Mouse (Mus musculus) stomach, embryonic 14.5 days (tissue): ENCODE measurements around the gene Cenpx. TPM values are rescaled to one million over a fixed set of nuclear protein-coding genes. Genes with fewer than 3 reads are reported as not detected.

Experiments
- ATAC-seq: fragments of 200-750 bp; cut with Nextera tagmentation; 2 replicates; pipeline ENCODE4 v1.8.0; 2017; ENCODE audit warnings: low read depth, moderate TSS enrichment; ENCODE audit not compliant: insufficient number of reproducible peaks, insufficient read depth, low FRiP score
- H3K27ac ChIP-seq: fragments of 300-500 bp; sonication (generic); 2 replicates; pipeline ENCODE4 v1.5.1; 2014; ENCODE audit warnings: mild to moderate bottlenecking, low read length, moderate library complexity, mixed read lengths
- H3K27me3 ChIP-seq: fragments of 300-500 bp; sonication (generic); 2 replicates; pipeline ENCODE4 v1.6.1; 2014; ENCODE audit warnings: low read length, control low read depth, mixed read lengths; ENCODE audit not compliant: control insufficient read depth, insufficient read depth
- H3K36me3 ChIP-seq: fragments of 300-500 bp; sonication (generic); 2 replicates; pipeline ENCODE4 v1.6.1; 2014; ENCODE audit warnings: mild to moderate bottlenecking, control low read depth, low read length, moderate library complexity, mixed read lengths; ENCODE audit not compliant: control insufficient read depth, insufficient read depth
- H3K4me1 ChIP-seq: fragments of 300-500 bp; sonication (generic); 2 replicates; pipeline ENCODE4 v1.6.1; 2014; ENCODE audit warnings: low read length, control low read depth, mixed read lengths; ENCODE audit not compliant: control insufficient read depth, insufficient read depth
- H3K4me2 ChIP-seq: fragments of 300-500 bp; sonication (generic); replicated peaks from 2 replicates; pipeline ENCODE4 v1.6.1; 2014; ENCODE audit warnings: low read depth, low read length, control low read depth
- H3K4me3 ChIP-seq: fragments of 300-500 bp; sonication (generic); 2 replicates; pipeline ENCODE4 v1.5.1; 2014; ENCODE audit warnings: low read depth, low read length, control low read depth
- H3K9ac ChIP-seq: fragments of 300-500 bp; sonication (generic); replicated peaks from 2 replicates; pipeline ENCODE4 v1.6.1; 2014; ENCODE audit warnings: low read depth, mild to moderate bottlenecking, control low read depth, low read length, moderate library complexity, mixed read lengths
- H3K9me3 ChIP-seq: fragments of 300-500 bp; sonication (generic); 2 replicates; pipeline ENCODE4 v1.6.1; 2016; ENCODE audit warnings: low read depth, low read length, control low read depth; ENCODE audit not compliant: control insufficient read depth
- WGBS: fragments of 180-500 bp; shearing (Covaris S2); extraction: QIAGEN DNeasy Blood & Tissue Kit; methylation state at CpG from one replicate; pipeline ENCODE4 v1.1.7; 2014; 5-methylcytosine and 5-hydroxymethylcytosine counted together
- polyA plus RNA-seq: library from polyadenylated mRNA; unstranded; fragments of >200 nt; fragmentation: Nextera tagmentation; extraction: Ambion mirVana; gene quantifications from 2 replicates; pipeline ENCODE4 v1.2.1, GENCODE M21; 2014

Cenpx gene
- polyA plus RNA-seq, 1 experiment from 2014 or later, result 165 TPM

GRCm38 (mm10) chr11:120695641-120696040, 17.9 kb downstream of the Cenpx start:
- H3K9ac ChIP-seq, result no peak overlapping the region
- H3K27me3 ChIP-seq, result no peaks in the 10 kb centered on the region
- H3K4me3 ChIP-seq, result no peak overlapping the region
- H3K27ac ChIP-seq, result peak overlapping the region; percentile 73; the same call in 1 of the 2 replicates
- no peaks in the 10 kb centered on the region for H3K9me3 ChIP-seq
- peaks cover 4% of the 10 kb centered on the region; the same call in 1 of the 2 replicates for H3K36me3 ChIP-seq
- H3K4me2 ChIP-seq, result no peak overlapping the region
- 30% methylated on average over 12 of the region's 12 CpGs for WGBS
- peak; percentile 60; the same call in 1 of the 2 replicates for ATAC-seq
- H3K4me1 ChIP-seq, result peaks cover 3% of the 10 kb centered on the region; the same call in 1 of the 2 replicates

- H3K27me3 ChIP-seq, result no peaks in the 10 kb centered on the region
- H3K4me3 ChIP-seq, result no peak overlapping the region
- ATAC-seq, result peak; percentile 70; the same call in 1 of the 2 replicates
- H3K4me2 ChIP-seq, result no peak overlapping the region
- H3K36me3 ChIP-seq, result peaks cover 4% of the 10 kb centered on the region; the same call in 1 of the 2 replicates
- no peak overlapping the region for H3K9ac ChIP-seq
- H3K4me1 ChIP-seq, result peaks cover 3% of the 10 kb centered on the region; the same call in 1 of the 2 replicates
- H3K9me3 ChIP-seq, result no peaks in the 10 kb centered on the region
- 9% methylated on average over 4 of the region's 4 CpGs for WGBS
- peak overlapping the region; percentile 53; the same call in 1 of the 2 replicates for H3K27ac ChIP-seq
Observed at GRCm38 (mm10) chr11:120695184-120695583, 18.4 kb downstream of the Cenpx start.

- no peak for ATAC-seq
- Histone ChIP-seq H3K9ac (no peak overlapping the region), H3K27me3 (no peaks in the 10 kb centered on the region), H3K27ac (no peak overlapping the region), H3K4me3 (no peak overlapping the region), H3K9me3 (no peaks in the 10 kb centered on the region), H3K4me2 (no peak overlapping the region), H3K36me3 (peaks cover 10% of the 10 kb centered on the region), H3K4me1 (peaks cover 3% of the 10 kb centered on the region; the same call in 1 of the 2 replicates)
- 73% methylated on average over 3 of the region's 3 CpGs for WGBS
Observed at GRCm38 (mm10) chr11:120693461-120693860, 20.1 kb downstream of the Cenpx start.

- Histone ChIP-seq H3K4me1 (peaks cover 3% of the 10 kb centered on the region; the same call in 1 of the 2 replicates), H3K4me3 (no peak overlapping the region), H3K9ac (no peak overlapping the region), H3K4me2 (no peak overlapping the region), H3K36me3 (peaks cover 11% of the 10 kb centered on the region), H3K9me3 (no peaks in the 10 kb centered on the region), H3K27ac (no peak overlapping the region), H3K27me3 (no peaks in the 10 kb centered on the region)
- 89% methylated on average over 4 of the region's 4 CpGs for WGBS
- ATAC-seq, result no peak
Observed at GRCm38 (mm10) chr11:120692471-120693011, 21.0 kb downstream of the Cenpx start.

GRCm38 (mm10) chr11:120689365-120689764, 24.2 kb downstream of the Cenpx start:
- 0 out of 2 replicates have a peak, but pooled peaks cover 4% of the 10 kb centered on the region for H3K4me1 ChIP-seq
- no peak overlapping the region for H3K27ac ChIP-seq
- no peak overlapping the region for H3K4me3 ChIP-seq
- H3K4me2 ChIP-seq, result no peak overlapping the region
- no peak overlapping the region for H3K9ac ChIP-seq
- no peaks in the 10 kb centered on the region for H3K9me3 ChIP-seq
- H3K27me3 ChIP-seq, result no peaks in the 10 kb centered on the region
- 89% methylated on average over 3 of the region's 3 CpGs for WGBS
- H3K36me3 ChIP-seq, result peaks cover 11% of the 10 kb centered on the region
- no peak for ATAC-seq

- ATAC-seq, result peak; percentile 65
- Histone ChIP-seq H3K9ac (no peak overlapping the region), H3K4me2 (no peak overlapping the region)
Observed at GRCm38 (mm10) chr11:120686650-120687272, 26.8 kb downstream of the Cenpx start.

DNA sequence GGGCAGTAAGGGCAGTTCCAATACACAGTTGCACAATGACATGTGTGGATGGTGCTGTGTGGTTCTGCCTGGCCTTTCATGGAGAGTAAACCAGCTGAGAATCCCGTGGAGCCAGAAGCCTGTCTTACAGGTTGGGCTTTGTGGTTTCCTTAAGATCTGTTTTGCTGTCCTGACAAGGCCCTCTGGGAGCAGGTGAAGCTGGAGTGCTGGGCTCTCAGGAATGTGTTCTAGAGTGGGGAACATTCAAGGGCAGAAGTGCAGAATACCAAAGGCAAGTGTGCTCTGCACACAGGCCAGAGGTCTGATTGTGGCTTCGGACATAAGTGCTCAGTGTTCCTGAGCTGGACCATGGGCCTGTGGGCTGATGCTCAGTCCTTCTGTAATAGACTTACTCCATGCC, 28.9 kb downstream of the Cenpx start:
- Histone ChIP-seq H3K4me1 (0 out of 2 replicates have a peak, but pooled peaks cover 4% of the 10 kb centered on the region), H3K9me3 (no peaks in the 10 kb centered on the region), H3K9ac (no peak overlapping the region), H3K27ac (no peak overlapping the region), H3K27me3 (no peaks in the 10 kb centered on the region), H3K36me3 (peaks cover 28% of the 10 kb centered on the region), H3K4me2 (no peak overlapping the region), H3K4me3 (no peak overlapping the region)
- 84% methylated on average over 2 of the region's 2 CpGs for WGBS
- no peak for ATAC-seq

More at GRCm38 (mm10) chr11:120686650-120687272, 26.8 kb downstream of the Cenpx start:
- Histone ChIP-seq H3K27ac (peak overlapping the region; percentile 95), H3K36me3 (peaks cover 11% of the 10 kb centered on the region), H3K27me3 (no peaks in the 10 kb centered on the region), H3K4me1 (0 out of 2 replicates have a peak, but pooled peaks cover 4% of the 10 kb centered on the region), H3K4me3 (no peak overlapping the region), H3K9me3 (no peaks in the 10 kb centered on the region)
- 61% methylated on average over 20 of the region's 20 CpGs for WGBS

DNA sequence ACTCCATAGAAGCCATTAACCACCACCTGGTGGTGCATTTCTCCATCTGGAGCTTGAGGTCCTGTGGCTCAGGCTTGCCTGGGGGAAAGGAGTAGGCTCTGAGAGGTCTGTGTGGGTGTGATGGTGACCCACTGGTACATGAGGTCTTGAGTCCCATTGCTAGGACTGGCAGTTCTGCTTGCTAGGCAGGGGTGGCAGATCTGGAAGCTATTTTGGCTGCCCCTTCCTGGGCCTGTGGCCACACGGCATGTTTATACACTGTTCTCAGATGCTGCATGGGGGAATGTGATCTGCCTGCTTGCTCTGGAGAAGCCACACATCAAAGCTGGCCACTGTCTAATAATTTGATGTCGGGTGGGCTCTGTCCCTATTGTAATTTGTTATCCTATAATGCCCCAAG, 29.5 kb downstream of the Cenpx start:
- Histone ChIP-seq H3K27ac (no peak overlapping the region), H3K9me3 (no peaks in the 10 kb centered on the region), H3K4me3 (no peak overlapping the region), H3K9ac (no peak overlapping the region), H3K4me1 (0 out of 2 replicates have a peak, but pooled peaks cover 4% of the 10 kb centered on the region), H3K4me2 (no peak overlapping the region), H3K27me3 (no peaks in the 10 kb centered on the region), H3K36me3 (peaks cover 28% of the 10 kb centered on the region)
- 89% methylated on average over 2 of the region's 2 CpGs for WGBS
- ATAC-seq, result no peak
